ENCODE assay signal across 8 mouse cellular contexts in the genomic region with DNA sequence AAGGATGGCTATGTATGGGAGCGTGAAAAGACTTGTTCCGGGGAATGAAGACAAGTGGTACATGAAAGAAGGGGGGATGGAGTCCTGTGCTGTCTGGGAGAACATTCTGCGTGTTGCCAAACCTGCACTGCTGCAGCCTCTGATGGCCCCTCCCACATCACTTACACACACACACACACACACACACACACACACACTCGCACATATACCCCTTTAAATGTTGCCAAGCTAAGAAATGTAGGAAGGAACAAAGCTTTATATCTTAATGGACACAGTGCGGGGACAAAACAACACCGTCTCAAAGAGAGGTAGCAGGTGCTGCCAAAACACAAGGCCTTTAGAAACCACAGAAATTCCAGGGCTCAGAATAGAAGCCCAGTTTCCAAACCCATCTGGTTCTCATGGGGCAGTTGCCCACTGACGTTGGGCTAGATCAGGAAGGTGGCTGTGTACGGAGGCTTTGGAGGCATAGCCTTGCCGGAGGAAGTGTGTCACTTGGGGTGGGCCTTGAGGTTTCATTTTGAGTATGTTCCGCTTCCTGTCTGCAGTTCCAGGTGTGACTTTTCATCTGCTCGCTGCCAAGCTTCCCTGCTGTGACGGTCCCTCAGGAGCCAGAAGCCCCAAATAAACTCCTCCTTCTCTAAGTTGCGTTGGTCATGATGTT. TPM values are rescaled to one million over a fixed set of nuclear protein-coding genes. Genes with fewer than 3 reads are reported as not detected.
A peak's percentile ranks its signal among the peaks of the same experiment; 100 is the strongest.
DNase-seq lines count a peak whose midpoint lies in the region; ATAC-seq and TF ChIP-seq lines count a peak whose summit lies in the region.

No protein-coding gene starts in this region.

- no peak for ATAC-seq in limb, embryonic 14.5 days (ENCODE audit: low FRiP score, low read depth)
- ATAC-seq in midbrain, embryonic 15.5 days (replicated peaks): peak; percentile 2; the same call in 1 of the 2 replicates
- ATAC-seq in kidney, embryonic 15.5 days (replicated peaks; ENCODE audit: low FRiP score): no peak

- no peak overlapping the region for H3K9ac ChIP-seq in limb, embryonic 14.5 days (ENCODE audit: low read depth, low read length, severe bottlenecking)
- no peak overlapping the region for H3K9ac ChIP-seq in midbrain, embryonic 15.5 days
- H3K9ac ChIP-seq in kidney, embryonic 15.5 days: no peak overlapping the region

- H3K27me3 ChIP-seq in limb, embryonic 14.5 days (ENCODE audit: control insufficient read depth, insufficient read depth, low read length): no peaks in the 10 kb centered on the region
- H3K27me3 ChIP-seq in limb, embryonic 10.5 days (ENCODE audit: low read depth, poor library complexity, severe bottlenecking): no peaks in the 10 kb centered on the region
- no peaks in the 10 kb centered on the region for H3K27me3 ChIP-seq in midbrain, embryonic 15.5 days (replicated peaks)
- no peaks in the 10 kb centered on the region for H3K27me3 ChIP-seq in kidney, embryonic 15.5 days

- H3K9me3 ChIP-seq in limb, embryonic 14.5 days (ENCODE audit: control insufficient read depth, low read length): no peaks in the 10 kb centered on the region
- H3K9me3 ChIP-seq in limb, embryonic 10.5 days (replicated peaks): no peaks in the 10 kb centered on the region
- H3K9me3 ChIP-seq in midbrain, embryonic 15.5 days: no peaks in the 10 kb centered on the region
- no peaks in the 10 kb centered on the region for H3K9me3 ChIP-seq in kidney, embryonic 15.5 days (replicated peaks)

- H3K27ac ChIP-seq in limb, embryonic 14.5 days (replicated peaks; ENCODE audit: low read depth, low read length): no peak overlapping the region
- no peak overlapping the region for H3K27ac ChIP-seq in limb, embryonic 10.5 days
- peak overlapping the region; percentile 75 for H3K27ac ChIP-seq in midbrain, embryonic 15.5 days
- no peak overlapping the region; the same call in 1 of the 2 replicates for H3K27ac ChIP-seq in kidney, embryonic 15.5 days

- TF ChIP-seq POLR2A in limb, embryonic 14.5 days (IDR thresholded peaks at IDR 0.05; ENCODE audit: borderline replicate concordance, extremely low read depth, insufficient read depth, insufficient read length): no peak

- 52% methylated on average over 13 of the region's 13 CpGs for WGBS in limb, embryonic 14.5 days
- WGBS in limb, embryonic 10.5 days: 85% methylated on average over 13 of the region's 13 CpGs
- 69% methylated on average over 13 of the region's 13 CpGs for WGBS in midbrain, embryonic 15.5 days
- 74% methylated on average over 13 of the region's 13 CpGs for WGBS in kidney, embryonic 15.5 days

- no peak overlapping the region for H3K4me3 ChIP-seq in limb, embryonic 14.5 days (replicated peaks; ENCODE audit: low read length)
- no peak overlapping the region for H3K4me3 ChIP-seq in limb, embryonic 10.5 days
- no peak overlapping the region for H3K4me3 ChIP-seq in midbrain, embryonic 15.5 days
- no peak overlapping the region for H3K4me3 ChIP-seq in kidney, embryonic 15.5 days (replicated peaks)

- H3K4me1 ChIP-seq in limb, embryonic 14.5 days (ENCODE audit: control insufficient read depth, insufficient read depth, low read length): peaks cover 31% of the 10 kb centered on the region
- peaks cover 12% of the 10 kb centered on the region for H3K4me1 ChIP-seq in limb, embryonic 10.5 days
- H3K4me1 ChIP-seq in midbrain, embryonic 15.5 days: peaks cover 35% of the 10 kb centered on the region
- peaks cover 26% of the 10 kb centered on the region for H3K4me1 ChIP-seq in kidney, embryonic 15.5 days

- DNase-seq in cerebellum, postnatal 10 days: peak; percentile 35 to 36
- DNase-seq in cerebellum, adult 8-10 months: no peak
- DNase-seq in limb, embryonic 14.5 days (ENCODE audit: low spot score): no peak
- DNase-seq in limb, embryonic 10.5 days (ENCODE audit: low spot score): no peak
- DNase-seq in thymus, postnatal 10 days (ENCODE audit: low spot score in 2 of 2): peak; percentile 57 to 61
- DNase-seq in gastrocnemius, postnatal 25 days: no peak

- 0 out of 2 replicates have a peak overlapping the region, but pooled peaks have one; percentile 7 for H3K4me2 ChIP-seq in limb, embryonic 14.5 days (replicated peaks; ENCODE audit: low read depth, low read length, severe bottlenecking)
- no peak overlapping the region for H3K4me2 ChIP-seq in midbrain, embryonic 15.5 days
- no peak overlapping the region for H3K4me2 ChIP-seq in kidney, embryonic 15.5 days

- H3K36me3 ChIP-seq in limb, embryonic 14.5 days (ENCODE audit: control insufficient read depth, insufficient read depth, low read length): no peaks in the 10 kb centered on the region
- H3K36me3 ChIP-seq in limb, embryonic 10.5 days: no peaks in the 10 kb centered on the region
- H3K36me3 ChIP-seq in midbrain, embryonic 15.5 days (replicated peaks): 0 out of 2 replicates have a peak, but pooled peaks cover 6% of the 10 kb centered on the region
- no peaks in the 10 kb centered on the region for H3K36me3 ChIP-seq in kidney, embryonic 15.5 days

RNA-seq across cellular contexts. Expression of a gene that starts 28.5 kb away (rescaled TPM):
- 0.79 and 1.1 TPM in 2 replicates for polyA plus RNA-seq in limb, embryonic 14.5 days (2012; rRNA removed)
- 0.62 and 0.75 TPM in 2 replicates for polyA plus RNA-seq in limb, embryonic 14.5 days (2014; fragmentation: Nextera tagmentation; extraction: Ambion mirVana)
- 0.46 and 0.86 TPM in 2 replicates for polyA plus RNA-seq in limb, embryonic 10.5 days (2016; fragmentation: Nextera tagmentation; extraction: Ambion mirVana)
- polyA plus RNA-seq in midbrain, embryonic 15.5 days (2015; fragmentation: Nextera tagmentation; extraction: Ambion mirVana): 25.5 and 27.6 TPM in 2 replicates
- not detected for total RNA-seq in gastrocnemius, postnatal 25 days (2021)
- 1.9 and 2.4 TPM in 2 replicates for polyA plus RNA-seq in kidney, embryonic 15.5 days (2015; fragmentation: Nextera tagmentation; extraction: Ambion mirVana)

RNA-seq across cellular contexts. Expression of a gene that starts 41.3 kb away (rescaled TPM):
- polyA plus RNA-seq in limb, embryonic 14.5 days (2012; rRNA removed): 0.19 and 0.29 TPM in 2 replicates
- 0.22 and 0.29 TPM in 2 replicates for polyA plus RNA-seq in limb, embryonic 14.5 days (2014; fragmentation: Nextera tagmentation; extraction: Ambion mirVana)
- polyA plus RNA-seq in limb, embryonic 10.5 days (2016; fragmentation: Nextera tagmentation; extraction: Ambion mirVana): 0.20 TPM in 1 of 2 replicates, not detected in the other
- polyA plus RNA-seq in midbrain, embryonic 15.5 days (2015; fragmentation: Nextera tagmentation; extraction: Ambion mirVana): 0.18 and 0.63 TPM in 2 replicates
- total RNA-seq in gastrocnemius, postnatal 25 days (2021): not detected
- 0.44 and 0.51 TPM in 2 replicates for polyA plus RNA-seq in kidney, embryonic 15.5 days (2015; fragmentation: Nextera tagmentation; extraction: Ambion mirVana)

RNA-seq across cellular contexts. Expression of a gene that starts 41.7 kb away (rescaled TPM):
- 15.3 and 15.5 TPM in 2 replicates for polyA plus RNA-seq in limb, embryonic 14.5 days (2012; rRNA removed)
- 28.4 and 29.1 TPM in 2 replicates for polyA plus RNA-seq in limb, embryonic 14.5 days (2014; fragmentation: Nextera tagmentation; extraction: Ambion mirVana)
- polyA plus RNA-seq in limb, embryonic 10.5 days (2016; fragmentation: Nextera tagmentation; extraction: Ambion mirVana): 37.1 and 41.4 TPM in 2 replicates
- 20.8 and 22.2 TPM in 2 replicates for polyA plus RNA-seq in midbrain, embryonic 15.5 days (2015; fragmentation: Nextera tagmentation; extraction: Ambion mirVana)
- 1 to 10 TPM; 5.1 to 5.2 TPM for total RNA-seq in gastrocnemius, postnatal 25 days (2021)
- 41.6 and 44.1 TPM in 2 replicates for polyA plus RNA-seq in kidney, embryonic 15.5 days (2015; fragmentation: Nextera tagmentation; extraction: Ambion mirVana)

RNA-seq across cellular contexts. Expression of a gene that starts 48.6 kb away (rescaled TPM):
- polyA plus RNA-seq in limb, embryonic 14.5 days (2012; rRNA removed): 2.5 TPM in 2 replicates
- polyA plus RNA-seq in limb, embryonic 14.5 days (2014; fragmentation: Nextera tagmentation; extraction: Ambion mirVana): 3.9 and 5.8 TPM in 2 replicates
- 4.7 and 7.0 TPM in 2 replicates for polyA plus RNA-seq in limb, embryonic 10.5 days (2016; fragmentation: Nextera tagmentation; extraction: Ambion mirVana)
- 23.2 and 23.8 TPM in 2 replicates for polyA plus RNA-seq in midbrain, embryonic 15.5 days (2015; fragmentation: Nextera tagmentation; extraction: Ambion mirVana)
- total RNA-seq in gastrocnemius, postnatal 25 days (2021): under 1 TPM in 1 of 2 experiments, not detected in 1; 0.11 TPM
- polyA plus RNA-seq in kidney, embryonic 15.5 days (2015; fragmentation: Nextera tagmentation; extraction: Ambion mirVana): 6.6 and 6.8 TPM in 2 replicates

Comparison
In these comparisons a context has a peak if more than half of its experiments do, and no peak if none do; other contexts are left out.
1. DNase-seq: peak in cerebellum, postnatal 10 days (2 of 2) and thymus, postnatal 10 days (2 of 2); none in cerebellum, adult 8-10 months (single experiment), limb, embryonic 14.5 days (single experiment), limb, embryonic 10.5 days (single experiment) and gastrocnemius, postnatal 25 days (single experiment).